Mouse (Mus musculus): Measurements from ENCODE around the gene Plekhm2. TPM values are rescaled to one million over a fixed set of nuclear protein-coding genes. Genes with fewer than 3 reads are reported as not detected.

Plekhm2 gene
- polyA plus RNA-seq, 1 experiment from 2014 or later = 6.3 TPM

- ATAC-seq (ENCODE audit: insufficient read depth, low FRiP score) = no peak
- Histone ChIP-seq H3K9me3 (replicated peaks; ENCODE audit: control insufficient read depth, low read length) (no peaks in the 10 kb centered on the region), H3K4me1 (ENCODE audit: control insufficient read depth, insufficient read depth, low read length) (peaks cover 15% of the 10 kb centered on the region), H3K4me2 (ENCODE audit: low read depth, low read length) (no peak overlapping the region), H3K9ac (ENCODE audit: low read length) (no peak overlapping the region), H3K4me3 (replicated peaks; ENCODE audit: low read length) (no peak overlapping the region), H3K27me3 (ENCODE audit: control insufficient read depth, insufficient read depth, low read length) (no peaks in the 10 kb centered on the region), H3K27ac (ENCODE audit: low read length) (no peak overlapping the region), H3K36me3 (ENCODE audit: control insufficient read depth, insufficient read depth, low read length) (no peaks in the 10 kb centered on the region)
- 81% methylated on average over 14 of the region's 14 CpGs for WGBS
Measured at GRCm38 (mm10) chr4:141614946-141615345, 49.8 kb downstream of the Plekhm2 start.

- no peak for ATAC-seq (ENCODE audit: insufficient read depth, low FRiP score)
- WGBS = 69% methylated on average over 6 of the region's 6 CpGs
- Histone ChIP-seq H3K36me3 (ENCODE audit: control insufficient read depth, insufficient read depth, low read length) (no peaks in the 10 kb centered on the region), H3K4me1 (ENCODE audit: control insufficient read depth, insufficient read depth, low read length) (peaks cover 5% of the 10 kb centered on the region; the same call in 1 of the 2 replicates), H3K9me3 (replicated peaks; ENCODE audit: control insufficient read depth, low read length) (no peaks in the 10 kb centered on the region), H3K4me3 (replicated peaks; ENCODE audit: low read length) (no peak overlapping the region), H3K27ac (ENCODE audit: low read length) (no peak overlapping the region), H3K27me3 (ENCODE audit: control insufficient read depth, insufficient read depth, low read length) (no peaks in the 10 kb centered on the region), H3K4me2 (ENCODE audit: low read depth, low read length) (no peak overlapping the region), H3K9ac (ENCODE audit: low read length) (no peak overlapping the region)
Measured at GRCm38 (mm10) chr4:141609538-141609937, 55.2 kb downstream of the Plekhm2 start.

- H3K27ac ChIP-seq (ENCODE audit: low read length) = peak within 1 kb of the TSS; percentile 21; the same call in 1 of the 2 replicates
- no peaks in the 10 kb centered on the region for H3K27me3 ChIP-seq (ENCODE audit: control insufficient read depth, insufficient read depth, low read length)
- no peaks in the 10 kb centered on the region for H3K9me3 ChIP-seq (replicated peaks; ENCODE audit: control insufficient read depth, low read length)
- no peak within 1 kb of the TSS for H3K4me3 ChIP-seq (replicated peaks; ENCODE audit: low read length)
- ATAC-seq (ENCODE audit: insufficient read depth, low FRiP score) = no peak
- H3K36me3 ChIP-seq (ENCODE audit: control insufficient read depth, insufficient read depth, low read length) = no peaks in the 10 kb centered on the region
- H3K4me2 ChIP-seq (ENCODE audit: low read depth, low read length) = no peak within 1 kb of the TSS
- H3K4me1 ChIP-seq (ENCODE audit: control insufficient read depth, insufficient read depth, low read length) = peaks cover 24% of the 10 kb centered on the region
- 70% methylated on average over 11 of the region's 11 CpGs for WGBS
- no peak within 1 kb of the TSS for H3K9ac ChIP-seq (ENCODE audit: low read length)
Measured at GRCm38 (mm10) chr4:141605861-141606260, 58.8 kb downstream of the Plekhm2 start, which contains the start of gene Fblim1. Gene Fblim1 (minus strand): TSS chr4:141606096.

- 91% methylated on average over 5 of the region's 5 CpGs for WGBS
- H3K9me3 ChIP-seq (replicated peaks; ENCODE audit: control insufficient read depth, low read length) = no peaks in the 10 kb centered on the region
- H3K36me3 ChIP-seq (ENCODE audit: control insufficient read depth, insufficient read depth, low read length) = no peaks in the 10 kb centered on the region
- H3K27ac ChIP-seq (ENCODE audit: low read length) = no peak overlapping the region; the same call in 1 of the 2 replicates
- no peak overlapping the region for H3K9ac ChIP-seq (ENCODE audit: low read length)
- no peak overlapping the region for H3K4me2 ChIP-seq (ENCODE audit: low read depth, low read length)
- H3K4me1 ChIP-seq (ENCODE audit: control insufficient read depth, insufficient read depth, low read length) = peaks cover 26% of the 10 kb centered on the region
- H3K4me3 ChIP-seq (replicated peaks; ENCODE audit: low read length) = no peak overlapping the region
- no peaks in the 10 kb centered on the region for H3K27me3 ChIP-seq (ENCODE audit: control insufficient read depth, insufficient read depth, low read length)
- ATAC-seq (ENCODE audit: insufficient read depth, low FRiP score) = no peak
Measured at GRCm38 (mm10) chr4:141605421-141605820, 59.3 kb downstream of the Plekhm2 start.

GRCm38 (mm10) chr4:141604493-141604892, 60.2 kb downstream of the Plekhm2 start:
- Histone ChIP-seq H3K4me2 (ENCODE audit: low read depth, low read length) (0 out of 2 replicates have a peak overlapping the region, but pooled peaks have one; percentile 17), H3K27ac (ENCODE audit: low read length) (peak overlapping the region; percentile 79), H3K4me1 (ENCODE audit: control insufficient read depth, insufficient read depth, low read length) (peaks cover 33% of the 10 kb centered on the region), H3K27me3 (ENCODE audit: control insufficient read depth, insufficient read depth, low read length) (no peaks in the 10 kb centered on the region), H3K9ac (ENCODE audit: low read length) (peak overlapping the region; percentile 40; the same call in 1 of the 2 replicates), H3K4me3 (replicated peaks; ENCODE audit: low read length) (no peak overlapping the region), H3K36me3 (ENCODE audit: control insufficient read depth, insufficient read depth, low read length) (no peaks in the 10 kb centered on the region), H3K9me3 (replicated peaks; ENCODE audit: control insufficient read depth, low read length) (no peaks in the 10 kb centered on the region)
- peak; percentile 21; the same call in 1 of the 2 replicates for ATAC-seq (ENCODE audit: insufficient read depth, low FRiP score)
- 22% methylated on average over 8 of the region's 8 CpGs for WGBS

- Histone ChIP-seq H3K9me3 (replicated peaks; ENCODE audit: control insufficient read depth, low read length) (no peaks in the 10 kb centered on the region), H3K4me3 (replicated peaks; ENCODE audit: low read length) (no peak overlapping the region), H3K27me3 (ENCODE audit: control insufficient read depth, insufficient read depth, low read length) (no peaks in the 10 kb centered on the region), H3K27ac (ENCODE audit: low read length) (peak overlapping the region; percentile 79), H3K36me3 (ENCODE audit: control insufficient read depth, insufficient read depth, low read length) (no peaks in the 10 kb centered on the region), H3K9ac (ENCODE audit: low read length) (peak overlapping the region; percentile 40; the same call in 1 of the 2 replicates), H3K4me1 (ENCODE audit: control insufficient read depth, insufficient read depth, low read length) (peaks cover 33% of the 10 kb centered on the region), H3K4me2 (ENCODE audit: low read depth, low read length) (0 out of 2 replicates have a peak overlapping the region, but pooled peaks have one; percentile 17)
- 53% methylated on average over 4 of the region's 4 CpGs for WGBS
- ATAC-seq (ENCODE audit: insufficient read depth, low FRiP score) = no peak
Measured at GRCm38 (mm10) chr4:141603921-141604320, 60.8 kb downstream of the Plekhm2 start.

- WGBS = 61% methylated on average over 11 of the region's 11 CpGs
- no peak for ATAC-seq (ENCODE audit: insufficient read depth, low FRiP score)
- peaks cover 34% of the 10 kb centered on the region for H3K4me1 ChIP-seq (ENCODE audit: control insufficient read depth, insufficient read depth, low read length)
- peak overlapping the region; percentile 24; the same call in 1 of the 2 replicates for H3K27ac ChIP-seq (ENCODE audit: low read length)
- H3K4me2 ChIP-seq (ENCODE audit: low read depth, low read length) = no peak overlapping the region
- no peaks in the 10 kb centered on the region for H3K9me3 ChIP-seq (replicated peaks; ENCODE audit: control insufficient read depth, low read length)
- no peaks in the 10 kb centered on the region for H3K27me3 ChIP-seq (ENCODE audit: control insufficient read depth, insufficient read depth, low read length)
- H3K36me3 ChIP-seq (ENCODE audit: control insufficient read depth, insufficient read depth, low read length) = no peaks in the 10 kb centered on the region
- H3K4me3 ChIP-seq (replicated peaks; ENCODE audit: low read length) = no peak overlapping the region
- no peak overlapping the region for H3K9ac ChIP-seq (ENCODE audit: low read length)
Measured at GRCm38 (mm10) chr4:141602523-141603223, 62.0 kb downstream of the Plekhm2 start.

- no peak overlapping the region for H3K4me3 ChIP-seq (replicated peaks; ENCODE audit: low read length)
- no peaks in the 10 kb centered on the region for H3K36me3 ChIP-seq (ENCODE audit: control insufficient read depth, insufficient read depth, low read length)
- no peaks in the 10 kb centered on the region for H3K9me3 ChIP-seq (replicated peaks; ENCODE audit: control insufficient read depth, low read length)
- no peak overlapping the region for H3K4me2 ChIP-seq (ENCODE audit: low read depth, low read length)
- no peak overlapping the region; the same call in 1 of the 2 replicates for H3K27ac ChIP-seq (ENCODE audit: low read length)
- peaks cover 36% of the 10 kb centered on the region for H3K4me1 ChIP-seq (ENCODE audit: control insufficient read depth, insufficient read depth, low read length)
- WGBS = 71% methylated on average over 12 of the region's 12 CpGs
- H3K27me3 ChIP-seq (ENCODE audit: control insufficient read depth, insufficient read depth, low read length) = no peaks in the 10 kb centered on the region
- ATAC-seq (ENCODE audit: insufficient read depth, low FRiP score) = no peak
- H3K9ac ChIP-seq (ENCODE audit: low read length) = peak overlapping the region; percentile 31; the same call in 1 of the 2 replicates
Measured at GRCm38 (mm10) chr4:141601148-141601862, 63.4 kb downstream of the Plekhm2 start.

- no peak for ATAC-seq (ENCODE audit: insufficient read depth, low FRiP score)
- Histone ChIP-seq H3K27me3 (ENCODE audit: control insufficient read depth, insufficient read depth, low read length) (no peaks in the 10 kb centered on the region), H3K27ac (ENCODE audit: low read length) (peak overlapping the region; percentile 92), H3K9me3 (replicated peaks; ENCODE audit: control insufficient read depth, low read length) (no peaks in the 10 kb centered on the region), H3K9ac (ENCODE audit: low read length) (0 out of 2 replicates have a peak overlapping the region, but pooled peaks have one; percentile 34), H3K4me2 (ENCODE audit: low read depth, low read length) (peak overlapping the region; percentile 89; the same call in 1 of the 2 replicates), H3K4me3 (replicated peaks; ENCODE audit: low read length) (no peak overlapping the region), H3K36me3 (ENCODE audit: control insufficient read depth, insufficient read depth, low read length) (no peaks in the 10 kb centered on the region), H3K4me1 (ENCODE audit: control insufficient read depth, insufficient read depth, low read length) (peaks cover 34% of the 10 kb centered on the region)
- WGBS = 30% methylated on average over 6 of the region's 6 CpGs
Measured at GRCm38 (mm10) chr4:141600364-141600763, 64.3 kb downstream of the Plekhm2 start.

Measured in stomach, embryonic 16.5 days (tissue).